Mouse (Mus musculus): ENCODE data around the gene Cdh3. TPM values are rescaled to one million over a fixed set of nuclear protein-coding genes. Genes with fewer than 3 reads are reported as not detected.

The Cdh3 gene
- polyA plus RNA-seq, 1 experiment: 0.42 TPM

DNA sequence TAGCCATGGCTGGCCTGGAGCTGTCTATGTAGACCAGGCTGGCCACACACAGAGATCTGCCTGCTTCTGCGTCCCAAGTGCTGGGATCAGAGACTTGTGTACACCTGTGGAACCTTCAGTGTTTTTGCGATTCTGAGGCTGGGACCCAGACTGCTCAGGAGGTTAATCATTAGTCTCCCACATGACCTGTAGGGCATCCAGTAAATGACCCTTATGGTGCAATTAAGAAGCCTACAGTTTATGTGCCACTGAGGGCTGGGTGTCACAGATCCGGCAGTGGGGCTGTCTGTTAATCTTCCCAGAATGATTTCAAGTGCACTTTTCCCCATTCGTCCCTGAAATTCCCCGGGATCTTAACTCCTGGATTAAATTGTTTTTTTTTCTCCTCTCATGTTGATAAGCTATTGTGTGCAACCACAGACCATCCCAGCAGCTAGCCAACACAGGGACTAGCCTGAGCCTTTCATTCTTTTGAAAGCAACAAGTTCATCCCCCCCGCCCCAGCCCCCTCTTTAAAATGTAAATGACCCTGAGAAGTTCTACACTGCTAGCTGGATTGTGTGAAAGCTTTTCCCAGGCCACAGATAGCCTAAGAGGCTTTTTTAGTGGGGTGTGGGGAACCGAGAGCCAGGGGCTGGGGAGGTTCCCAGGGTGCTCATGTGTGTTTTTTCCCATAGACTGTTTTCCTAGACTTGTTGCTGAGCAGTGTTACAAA, 88.7 kb downstream of the Cdh3 start:
- Histone ChIP-seq H3K4me3 (ENCODE audit: low read depth, low read length) (no peak overlapping the region), H3K36me3 (ENCODE audit: control insufficient read depth, insufficient read depth, low read length) (no peaks in the 10 kb centered on the region), H3K27me3 (ENCODE audit: control insufficient read depth, insufficient read depth, low read length) (no peaks in the 10 kb centered on the region), H3K27ac (ENCODE audit: insufficient read depth, low read depth, low read length) (peak overlapping the region; percentile 45), H3K4me1 (ENCODE audit: control insufficient read depth, insufficient read depth, insufficient read length, low read length) (peaks cover 10% of the 10 kb centered on the region; the same call in 1 of the 2 replicates)
- 36% methylated on average over 7 of the region's 7 CpGs for WGBS
- TF ChIP-seq POLR2A (IDR thresholded peaks at IDR 0.05; ENCODE audit: low read depth, low read length) (no peak), CTCF (IDR thresholded peaks at IDR 0.05; ENCODE audit: extremely low read depth, insufficient read length, insufficient replicate concordance, low read depth, low read length) (no peak)

DNA sequence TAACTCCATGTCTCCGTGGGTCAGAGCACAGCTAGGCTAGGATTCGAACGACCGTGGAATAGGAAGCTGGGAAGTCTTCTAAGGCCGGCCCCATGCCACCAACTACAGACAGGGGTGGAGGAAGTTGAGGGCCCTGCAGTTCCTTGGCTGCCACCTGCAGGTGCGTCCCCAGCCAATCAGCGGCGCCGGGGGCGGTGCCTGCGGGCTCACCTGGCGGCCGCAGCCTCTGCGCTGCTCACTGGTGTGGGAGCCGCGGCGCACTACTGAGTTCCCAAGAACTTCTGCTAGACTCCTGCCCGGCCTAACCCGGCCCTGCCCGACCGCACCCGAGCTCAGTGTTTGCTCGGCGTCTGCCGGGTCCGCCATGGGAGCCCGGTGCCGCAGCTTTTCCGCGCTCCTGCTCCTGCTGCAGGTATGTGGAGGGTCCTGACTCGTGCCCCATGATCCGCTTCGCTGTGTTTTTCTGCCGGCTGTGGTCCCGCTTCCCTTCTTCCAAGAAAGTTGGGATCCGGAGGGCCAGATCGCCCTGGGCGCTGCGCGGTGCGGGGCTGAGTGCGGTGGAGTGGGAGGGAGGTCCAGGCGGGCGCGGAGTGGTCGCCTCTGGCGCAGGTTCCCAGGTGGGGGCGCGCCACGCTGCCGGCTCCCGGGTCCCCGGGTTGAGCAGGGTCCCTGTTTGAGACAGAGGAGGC, 92.6 kb downstream of the Cdh3 start, which contains the start of gene Cdh1:
Gene Cdh1, plus strand, starts transcription at position 221 of the 689 bp plus-strand sequence.
- peaks cover 9% of the 10 kb centered on the region for H3K36me3 ChIP-seq (ENCODE audit: control insufficient read depth, insufficient read depth, low read length)
- peaks cover 13% of the 10 kb centered on the region for H3K4me1 ChIP-seq (ENCODE audit: control insufficient read depth, insufficient read depth, insufficient read length, low read length)
- H3K4me3 ChIP-seq (ENCODE audit: low read depth, low read length): peak within 1 kb of the TSS; percentile 98
- no peak for TF ChIP-seq CTCF (IDR thresholded peaks at IDR 0.05; ENCODE audit: extremely low read depth, insufficient read length, insufficient replicate concordance, low read depth, low read length)
- TF ChIP-seq POLR2A (IDR thresholded peaks at IDR 0.05; ENCODE audit: low read depth, low read length): peak; percentile 97; the same call in 1 of the 2 replicates
- no peaks in the 10 kb centered on the region for H3K27me3 ChIP-seq (ENCODE audit: control insufficient read depth, insufficient read depth, low read length)
- WGBS: 1% methylated on average over 53 of the region's 53 CpGs
- peak within 1 kb of the TSS; percentile 93 for H3K27ac ChIP-seq (ENCODE audit: insufficient read depth, low read depth, low read length)

DNA sequence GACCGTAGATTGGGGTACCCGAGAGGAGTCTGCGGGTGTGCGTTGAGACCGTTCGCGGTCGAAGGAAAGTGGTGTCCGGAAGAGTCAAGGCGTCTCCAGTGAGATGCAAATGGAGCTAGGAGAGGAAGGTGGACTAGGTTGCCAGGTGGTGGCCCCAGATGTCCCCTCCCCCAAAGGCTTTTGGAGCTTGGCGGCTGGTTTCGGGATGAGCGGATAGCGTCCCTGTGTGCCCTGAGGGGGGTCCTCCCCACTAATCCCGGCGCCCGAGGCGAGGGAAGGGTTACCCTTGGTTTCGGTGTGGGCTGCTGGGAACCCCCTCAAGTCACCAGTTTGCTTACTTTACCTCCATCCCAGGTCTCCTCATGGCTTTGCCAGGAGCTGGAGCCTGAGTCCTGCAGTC, 93.2 kb downstream of the Cdh3 start:
- Histone ChIP-seq H3K27me3 (ENCODE audit: control insufficient read depth, insufficient read depth, low read length) (no peaks in the 10 kb centered on the region), H3K27ac (ENCODE audit: insufficient read depth, low read depth, low read length) (peak overlapping the region; percentile 93), H3K4me1 (ENCODE audit: control insufficient read depth, insufficient read depth, insufficient read length, low read length) (peaks cover 13% of the 10 kb centered on the region), H3K4me3 (ENCODE audit: low read depth, low read length) (peak overlapping the region; percentile 98), H3K36me3 (ENCODE audit: control insufficient read depth, insufficient read depth, low read length) (peaks cover 9% of the 10 kb centered on the region)
- TF ChIP-seq POLR2A (IDR thresholded peaks at IDR 0.05; ENCODE audit: low read depth, low read length) (no peak), CTCF (IDR thresholded peaks at IDR 0.05; ENCODE audit: extremely low read depth, insufficient read length, insufficient replicate concordance, low read depth, low read length) (no peak)
- WGBS: 1% methylated on average over 19 of the region's 19 CpGs

DNA sequence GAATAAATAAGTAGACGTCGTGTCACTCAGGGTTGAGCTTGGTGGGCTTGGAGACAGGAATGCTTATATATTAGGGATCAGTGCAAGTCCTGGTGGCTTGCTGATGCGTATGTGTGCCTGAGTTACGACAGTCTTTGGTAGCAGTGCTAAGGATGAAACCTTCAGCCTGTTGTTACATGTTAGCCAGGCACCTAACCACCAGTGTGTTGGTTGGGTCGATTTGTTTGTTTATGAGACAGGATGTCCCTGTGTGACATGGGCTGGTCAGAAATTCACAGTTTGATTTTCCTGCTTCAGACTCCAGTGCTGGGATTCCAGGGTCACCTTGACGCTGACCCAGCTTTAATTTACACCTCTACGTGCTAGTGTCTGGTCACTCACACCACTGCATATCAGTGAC, 95.0 kb downstream of the Cdh3 start:
- Histone ChIP-seq H3K36me3 (ENCODE audit: control insufficient read depth, insufficient read depth, low read length) (peaks cover 10% of the 10 kb centered on the region), H3K27ac (ENCODE audit: insufficient read depth, low read depth, low read length) (peak overlapping the region; percentile 30; the same call in 1 of the 2 replicates), H3K4me3 (ENCODE audit: low read depth, low read length) (peak overlapping the region; percentile 44), H3K4me1 (ENCODE audit: control insufficient read depth, insufficient read depth, insufficient read length, low read length) (peaks cover 17% of the 10 kb centered on the region), H3K27me3 (ENCODE audit: control insufficient read depth, insufficient read depth, low read length) (no peaks in the 10 kb centered on the region)
- 28% methylated on average over 7 of the region's 7 CpGs for WGBS
- no peak for TF ChIP-seq CTCF (IDR thresholded peaks at IDR 0.05; ENCODE audit: extremely low read depth, insufficient read length, insufficient replicate concordance, low read depth, low read length)
- no peak for TF ChIP-seq POLR2A (IDR thresholded peaks at IDR 0.05; ENCODE audit: low read depth, low read length)

DNA sequence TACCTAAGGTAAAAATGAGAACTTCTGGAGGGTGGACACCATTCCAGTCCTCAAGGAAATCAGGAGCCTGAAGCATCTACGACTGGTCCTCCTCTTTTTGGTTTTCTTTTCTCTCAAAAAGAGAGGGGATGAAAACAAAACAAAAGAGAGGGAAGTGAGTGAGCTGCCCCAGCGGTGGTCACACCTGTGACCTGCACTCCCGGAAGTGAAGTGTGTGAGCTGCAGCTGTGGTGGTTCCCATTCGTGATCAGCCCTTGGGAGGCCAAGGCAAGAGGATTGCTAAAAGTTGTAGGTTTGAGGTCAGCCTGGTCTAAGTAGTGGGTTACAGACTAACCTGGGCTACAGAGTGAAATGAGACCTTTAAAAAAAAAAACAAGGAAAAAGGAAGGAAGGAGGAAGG, 95.4 kb downstream of the Cdh3 start:
- TF ChIP-seq CTCF (IDR thresholded peaks at IDR 0.05; ENCODE audit: extremely low read depth, insufficient read length, insufficient replicate concordance, low read depth, low read length) (no peak), POLR2A (IDR thresholded peaks at IDR 0.05; ENCODE audit: low read depth, low read length) (no peak)
- WGBS: 9% methylated on average over 4 of the region's 4 CpGs
- Histone ChIP-seq H3K4me3 (ENCODE audit: low read depth, low read length) (peak overlapping the region; percentile 45), H3K27me3 (ENCODE audit: control insufficient read depth, insufficient read depth, low read length) (no peaks in the 10 kb centered on the region), H3K36me3 (ENCODE audit: control insufficient read depth, insufficient read depth, low read length) (peaks cover 11% of the 10 kb centered on the region), H3K4me1 (ENCODE audit: control insufficient read depth, insufficient read depth, insufficient read length, low read length) (peaks cover 20% of the 10 kb centered on the region), H3K27ac (ENCODE audit: insufficient read depth, low read depth, low read length) (peak overlapping the region; percentile 30)

DNA sequence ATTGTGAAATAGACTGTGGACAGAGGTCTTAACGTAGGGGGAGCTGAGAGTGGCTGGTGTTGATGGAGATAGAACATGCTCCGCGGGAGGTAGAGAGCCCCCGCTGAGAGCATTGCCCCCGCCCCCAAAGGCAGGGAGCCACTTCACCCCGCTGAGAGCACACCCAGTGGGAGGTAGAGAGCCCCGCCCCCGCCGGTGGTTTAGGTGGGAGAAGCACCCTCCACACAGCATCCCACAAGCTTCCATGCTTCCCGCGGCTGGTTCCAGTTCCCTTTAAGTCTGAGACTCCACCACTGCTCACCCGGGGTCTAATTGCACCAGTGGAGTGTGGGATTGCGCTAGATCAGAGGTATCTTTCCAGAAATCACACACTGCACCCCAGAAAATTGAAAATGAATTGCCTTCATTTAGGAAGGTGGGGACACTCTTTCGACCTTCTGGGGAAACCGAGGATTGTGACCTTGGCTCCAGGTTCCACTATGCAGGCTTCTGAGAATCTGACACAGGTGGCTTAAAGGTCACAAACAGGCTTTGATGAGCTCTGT, 96.0 kb downstream of the Cdh3 start:
- H3K36me3 ChIP-seq (ENCODE audit: control insufficient read depth, insufficient read depth, low read length): peaks cover 15% of the 10 kb centered on the region
- H3K27ac ChIP-seq (ENCODE audit: insufficient read depth, low read depth, low read length): peak overlapping the region; percentile 9; the same call in 1 of the 2 replicates
- H3K4me1 ChIP-seq (ENCODE audit: control insufficient read depth, insufficient read depth, insufficient read length, low read length): peaks cover 26% of the 10 kb centered on the region
- no peak for TF ChIP-seq CTCF (IDR thresholded peaks at IDR 0.05; ENCODE audit: extremely low read depth, insufficient read length, insufficient replicate concordance, low read depth, low read length)
- no peak for TF ChIP-seq POLR2A (IDR thresholded peaks at IDR 0.05; ENCODE audit: low read depth, low read length)
- peak overlapping the region; percentile 42 for H3K4me3 ChIP-seq (ENCODE audit: low read depth, low read length)
- no peaks in the 10 kb centered on the region for H3K27me3 ChIP-seq (ENCODE audit: control insufficient read depth, insufficient read depth, low read length)
- 13% methylated on average over 15 of the region's 15 CpGs for WGBS

Other genes starting within 250 kb of the Cdh3 start
- 37.5 and 73.6 TPM in 2 replicates for gene Smpd3, start 172.9 kb upstream of the Cdh3 start, polyA plus RNA-seq (2012; rRNA removed)
- gene Zfp90, start 95.6 kb upstream of the Cdh3 start, polyA plus RNA-seq (2012; rRNA removed): 0.60 and 0.70 TPM in 2 replicates
- gene 6030452D12Rik, start 10.4 kb upstream of the Cdh3 start, polyA plus RNA-seq (2012; rRNA removed): not detected in 2 replicates
- 78.0 and 81.0 TPM in 2 replicates for gene Gm10073, start 62.6 kb downstream of the Cdh3 start, polyA plus RNA-seq (2012; rRNA removed)
- gene Cdh1, start 92.5 kb downstream of the Cdh3 start, polyA plus RNA-seq (2012; rRNA removed): 88.3 and 234 TPM in 2 replicates
- 1.2 and 2.1 TPM in 2 replicates for gene Tango6, start 172.2 kb downstream of the Cdh3 start, polyA plus RNA-seq (2012; rRNA removed)

Measured in small intestine, adult 2 months (tissue).